Mouse (Mus musculus) MEL (cell line): ENCODE measurements around the gene Spen. TPM values are rescaled to one million over a fixed set of nuclear protein-coding genes. Genes with fewer than 3 reads are reported as not detected.
"Not testable (repeated sequence)": the region's sequence is repeated elsewhere in the genome, so short reads cannot be mapped to it uniquely, and the experiment has no call there.

Experiments
- DNase-seq: peaks from one replicate; pipeline ENCODE4 v3.0.0; 2011; ENCODE audit warnings: low read depth, low spot score
- H3K27ac ChIP-seq: 2 replicates; pipeline ENCODE4 v1.5.1; 2012; ENCODE audit warnings: low read depth, mild to moderate bottlenecking, control low read depth, low read length, moderate library complexity; ENCODE audit not compliant: control insufficient read depth
- H3K27me3 ChIP-seq, 2 experiments: fragments of 150-350 bp in 1 of 2; sonication (generic) in 1 of 2; 2 replicates each; pipeline ENCODE4 v1.6.1; 2012; ENCODE audit warnings: low read length in 2 of 2, mild to moderate bottlenecking in 2 of 2, improper control_type of control experiment in 1 of 2, moderate library complexity in 1 of 2; ENCODE audit not compliant: insufficient read depth in 2 of 2, control insufficient read depth in 1 of 2
- H3K36me3 ChIP-seq, 2 experiments: 2 replicates each; pipeline ENCODE4 v1.6.1; 2012 to 2014; ENCODE audit warnings: low read length in 2 of 2, improper control_type of control experiment in 1 of 2, inconsistent platforms in 1 of 2, mild to moderate bottlenecking in 1 of 2; ENCODE audit not compliant: insufficient read depth in 2 of 2, control insufficient read depth in 1 of 2
- H3K4me1 ChIP-seq, 2 experiments: fragments of 150-350 bp in 1 of 2; sonication (generic) in 1 of 2; 2 replicates each; pipeline ENCODE4 v1.6.1; 2012; ENCODE audit warnings: low read length in 2 of 2, improper control_type of control experiment in 1 of 2, mild to moderate bottlenecking in 1 of 2; ENCODE audit not compliant: insufficient read depth in 2 of 2, control insufficient read depth in 1 of 2
- H3K4me3 ChIP-seq, 2 experiments: fragments of 150-350 bp in 1 of 2; sonication (generic) in 1 of 2; 2 replicates each; pipeline ENCODE4 v1.5.1; 2012; ENCODE audit warnings: low read depth in 2 of 2, low read length in 2 of 2, mild to moderate bottlenecking in 2 of 2, moderate library complexity in 2 of 2, control low read depth in 1 of 2, improper control_type of control experiment in 1 of 2; ENCODE audit not compliant: control insufficient read depth in 1 of 2, insufficient read depth in 1 of 2
- H3K79me2 ChIP-seq: 2 replicates; pipeline ENCODE4 v1.6.1; 2012; ENCODE audit warnings: mild to moderate bottlenecking, low read length, moderate library complexity; ENCODE audit not compliant: control insufficient read depth, poor library complexity, insufficient read depth
- H3K9ac ChIP-seq: 2 replicates; pipeline ENCODE4 v1.6.1; 2012; ENCODE audit warnings: low read depth, mild to moderate bottlenecking, control low read depth, low read length, moderate library complexity; ENCODE audit not compliant: control insufficient read depth, poor library complexity, severe bottlenecking
- H3K9me3 ChIP-seq: fragments of 150-350 bp; sonication (generic); replicated peaks from 2 replicates; pipeline ENCODE4 v1.6.1; 2012; ENCODE audit warnings: mild to moderate bottlenecking, low read length, improper control_type of control experiment, moderate library complexity; ENCODE audit not compliant: insufficient read depth
- BHLHE40 ChIP-seq: IDR thresholded peaks from 2 replicates; pipeline ENCODE4 v1.6.1; 2012; ENCODE audit warnings: low read depth, mild to moderate bottlenecking, inconsistent platforms, low read length, improper control_type of control experiment, borderline replicate concordance
- CHD2 ChIP-seq: IDR thresholded peaks from 2 replicates; pipeline ENCODE4 v1.6.1; 2011; ENCODE audit warnings: low read length, improper control_type of control experiment
- ELF1 ChIP-seq: IDR thresholded peaks from 2 replicates; pipeline ENCODE4 v1.6.1; 2014; ENCODE audit warnings: low read depth, mild to moderate bottlenecking, inconsistent platforms, low read length, improper control_type of control experiment, moderate library complexity
- EP300 ChIP-seq, 2 experiments: IDR thresholded peaks; 2 replicates each; pipeline ENCODE4 v1.6.1; 2011; ENCODE audit warnings: improper control_type of control experiment in 2 of 2, low read length in 2 of 2, low read depth in 1 of 2, mild to moderate bottlenecking in 1 of 2
- ETS1 ChIP-seq: IDR thresholded peaks from 2 replicates; pipeline ENCODE4 v1.6.1; 2012; ENCODE audit warnings: low read depth, mild to moderate bottlenecking, inconsistent platforms, low read length, improper control_type of control experiment, moderate library complexity
- GATA1 ChIP-seq: IDR thresholded peaks from 2 replicates; pipeline ENCODE4 v1.6.1; 2011; ENCODE audit warnings: low read depth, low read length, improper control_type of control experiment
- HCFC1 ChIP-seq: IDR thresholded peaks from 2 replicates; pipeline ENCODE4 v1.6.1; 2012; ENCODE audit warnings: low read depth, mild to moderate bottlenecking, inconsistent platforms, low read length, improper control_type of control experiment, moderate library complexity
- MAFK ChIP-seq: IDR thresholded peaks from 2 replicates; pipeline ENCODE4 v1.6.1; 2011; ENCODE audit warnings: low read depth, mild to moderate bottlenecking, low read length, improper control_type of control experiment, borderline replicate concordance
- MAX ChIP-seq: IDR thresholded peaks from 2 replicates; pipeline ENCODE4 v1.6.1; 2011; ENCODE audit warnings: low read length, improper control_type of control experiment
- MAZ ChIP-seq: IDR thresholded peaks from 2 replicates; pipeline ENCODE4 v1.6.1; 2012; ENCODE audit warnings: low read depth, mild to moderate bottlenecking, inconsistent platforms, low read length, improper control_type of control experiment
- MXI1 ChIP-seq: IDR thresholded peaks from 2 replicates; pipeline ENCODE4 v1.6.1; 2011; ENCODE audit warnings: mild to moderate bottlenecking, low read depth, low read length, improper control_type of control experiment
- POLR2A ChIP-seq, 2 experiments: IDR thresholded peaks; 2 replicates each; pipeline ENCODE4 v1.6.1; 2011 to 2012; ENCODE audit warnings: low read length in 2 of 2, mild to moderate bottlenecking in 2 of 2, control low read depth in 1 of 2, improper control_type of control experiment in 1 of 2, low read depth in 1 of 2, moderate library complexity in 1 of 2; ENCODE audit not compliant: control insufficient read depth in 1 of 2, insufficient read depth in 1 of 2, poor library complexity in 1 of 2
- POLR2AphosphoS5 ChIP-seq: IDR thresholded peaks from 2 replicates; pipeline ENCODE4 v1.6.1; 2012; ENCODE audit warnings: low read depth, borderline replicate concordance, mild to moderate bottlenecking, inconsistent platforms, low read length, moderate library complexity, mixed read lengths
- RCOR1 ChIP-seq: IDR thresholded peaks from 2 replicates; pipeline ENCODE4 v1.6.1; 2012; ENCODE audit warnings: low read depth, mild to moderate bottlenecking, inconsistent platforms, low read length, improper control_type of control experiment
- SMC3 ChIP-seq: IDR thresholded peaks from 2 replicates; pipeline ENCODE4 v1.6.1; 2011; ENCODE audit warnings: low read depth, low read length, improper control_type of control experiment
- TAL1 ChIP-seq: IDR thresholded peaks from 2 replicates; pipeline ENCODE4 v1.6.1; 2012; ENCODE audit warnings: mild to moderate bottlenecking, inconsistent platforms, low read length, moderate library complexity, mixed read lengths
- TCF12 ChIP-seq: IDR thresholded peaks from 2 replicates; pipeline ENCODE4 v1.6.1; 2014; ENCODE audit warnings: low read depth, mild to moderate bottlenecking, inconsistent platforms, low read length, improper control_type of control experiment, moderate library complexity
- UBTF ChIP-seq: IDR thresholded peaks from 2 replicates; pipeline ENCODE4 v1.6.1; 2012; ENCODE audit warnings: low read depth, mild to moderate bottlenecking, inconsistent platforms, low read length, improper control_type of control experiment, moderate library complexity, borderline replicate concordance; ENCODE audit not compliant: insufficient read depth
- ZC3H11A ChIP-seq: IDR thresholded peaks from 2 replicates; pipeline ENCODE4 v1.6.1; 2012; ENCODE audit warnings: low read depth, mild to moderate bottlenecking, inconsistent platforms, low read length, improper control_type of control experiment
- ZKSCAN1 ChIP-seq: IDR thresholded peaks from 2 replicates; pipeline ENCODE4 v1.6.1; 2012; ENCODE audit warnings: low read depth, mild to moderate bottlenecking, inconsistent platforms, low read length, improper control_type of control experiment, moderate library complexity
- ZNF384 ChIP-seq: IDR thresholded peaks from 2 replicates; pipeline ENCODE4 v1.6.1; 2012; ENCODE audit warnings: low read depth, mild to moderate bottlenecking, inconsistent platforms, low read length, improper control_type of control experiment
- polyA plus RNA-seq, 2 experiments: library from polyadenylated mRNA; stranded (reverse) in 1 of 2; unstranded in 1 of 2; fragments of >175 nt in 1 of 2; fragments of >200 nt in 1 of 2; gene quantifications; 2 replicates each; pipeline versions ENCODE4 v1.2.1 to v1.2.4; 2012; ENCODE audit warnings: low replicate concordance in 2 of 2, low read depth in 1 of 2; ENCODE audit not compliant: insufficient read length in 2 of 2, insufficient read depth in 1 of 2, missing spikeins in 1 of 2
- total RNA-seq: library from RNA; depleted of rRNA; stranded (reverse); fragments of 300-350 nt; gene quantifications from 2 replicates; pipeline ENCODE4 v1.2.3, GENCODE M21; 2012

The Spen gene
- total and polyA plus RNA-seq, 3 experiments, result 11.9 to 102 (median 46.9) TPM

DNA sequence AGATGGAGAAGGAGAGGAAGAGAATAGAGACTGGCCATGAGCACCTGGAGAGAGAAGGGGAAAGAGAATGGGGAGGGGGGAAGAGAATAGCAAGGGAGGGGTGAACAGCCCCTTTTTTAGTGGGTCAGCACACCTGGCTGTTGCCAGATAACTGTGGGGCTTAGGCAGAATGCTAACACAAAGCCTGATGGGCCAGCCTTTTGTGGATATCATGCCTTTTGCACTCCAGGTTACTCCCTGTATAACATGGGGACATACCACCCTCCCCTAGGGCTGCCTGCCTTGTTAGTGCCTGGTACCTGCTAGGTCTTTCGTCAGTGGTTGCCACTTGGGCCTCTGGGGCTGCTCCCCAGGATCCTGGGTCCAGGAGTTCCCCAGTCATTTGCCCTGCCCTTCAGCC is 32.4 kb upstream of the Spen start:
- TF ChIP-seq MAFK (no peak), MAZ (no peak), POLR2AphosphoS5 (no peak), ETS1 (no peak)
- Histone ChIP-seq H3K9ac (no peak overlapping the region), H3K79me2 (no peaks in the 10 kb centered on the region), H3K27me3 (peaks cover 2 to 5% of the 10 kb centered on the region in 2 experiments), H3K9me3 (no peaks in the 10 kb centered on the region), H3K27ac (no peak overlapping the region), H3K4me3 (no peak overlapping the region), H3K36me3 (no peaks in the 10 kb centered on the region), H3K4me1 (no peaks in the 10 kb centered on the region)
- DNase-seq, result no peak

DNA sequence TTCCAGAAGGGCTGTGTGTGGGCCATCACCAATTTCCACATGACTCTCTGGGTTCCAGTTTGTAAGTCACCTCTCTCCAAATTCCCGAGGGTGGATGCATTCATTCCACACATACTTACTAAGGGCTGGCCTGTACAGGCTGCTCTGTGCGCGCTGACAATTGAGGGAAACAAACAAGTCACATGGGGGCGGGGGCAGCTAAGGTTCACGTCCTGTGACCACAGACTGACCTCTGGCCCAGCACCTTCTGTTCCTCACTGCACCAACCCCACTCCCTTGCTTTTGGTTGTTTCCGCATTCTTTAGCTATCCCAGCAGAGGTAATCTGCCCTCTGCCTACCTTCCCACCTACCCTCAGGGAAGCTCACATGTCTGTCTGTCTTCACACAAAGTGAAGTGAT is 31.6 kb upstream of the Spen start:
- DNase-seq, result no peak
- H3K27ac ChIP-seq, result no peak overlapping the region
- no peak overlapping the region for H3K9ac ChIP-seq

DNA sequence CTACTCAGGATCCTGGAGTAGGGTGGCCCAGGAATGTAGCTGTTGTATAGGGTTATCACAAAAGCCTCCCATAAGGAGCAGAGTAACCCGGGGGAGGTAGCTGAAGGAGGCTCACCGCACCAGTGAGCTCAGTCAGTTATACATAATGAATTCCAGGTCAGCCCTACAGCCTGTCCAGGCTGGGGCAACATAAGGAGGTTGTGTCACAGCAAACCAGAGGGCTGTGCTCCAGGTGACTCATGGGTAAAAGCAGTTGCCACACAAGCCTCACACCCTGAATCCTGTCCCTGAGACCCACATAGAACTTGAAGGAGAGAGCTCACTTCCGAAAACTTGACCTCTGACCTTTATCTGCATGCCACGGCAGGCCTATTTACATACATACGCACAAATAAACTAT is 30.6 kb upstream of the Spen start:
- no peak for TF ChIP-seq UBTF
- no peak for TF ChIP-seq ZNF384
- no peak for TF ChIP-seq CHD2
- no peak for TF ChIP-seq ZKSCAN1
- no peak for TF ChIP-seq MXI1
- TF ChIP-seq RCOR1, result no peak
- no peak for TF ChIP-seq POLR2AphosphoS5
- no peak for TF ChIP-seq MAX
- TF ChIP-seq, all 39 proteins: peak for 0
- peaks cover 2 to 5% of the 10 kb centered on the region in 2 experiments for H3K27me3 ChIP-seq
- no peak for DNase-seq
- no peaks in the 10 kb centered on the region for H3K36me3 ChIP-seq
- H3K9me3 ChIP-seq, result no peaks in the 10 kb centered on the region
- no peak overlapping the region for H3K9ac ChIP-seq
- no peaks in the 10 kb centered on the region for H3K79me2 ChIP-seq
- H3K4me1 ChIP-seq, result 0 out of 4 replicates have a peak, but pooled peaks cover 0 to 4% of the 10 kb centered on the region in 2 experiments
- no peak overlapping the region for H3K4me3 ChIP-seq
- no peak overlapping the region for H3K27ac ChIP-seq

More for the DNA sequence above, 31.6 kb upstream of the Spen start:
- Histone ChIP-seq H3K79me2 (no peaks in the 10 kb centered on the region), H3K27me3 (peaks cover 2 to 5% of the 10 kb centered on the region in 2 experiments), H3K36me3 (no peaks in the 10 kb centered on the region), H3K9me3 (no peaks in the 10 kb centered on the region), H3K4me1 (no peaks in the 10 kb centered on the region), H3K4me3 (no peak overlapping the region)
- no peak for TF ChIP-seq GATA1
- no peak for TF ChIP-seq SMC3
- TF ChIP-seq MXI1, result no peak
- no peak for TF ChIP-seq TCF12
- TF ChIP-seq EP300 (IDR thresholded peaks at IDR 0.05; ENCODE audit: low read depth in 1 of 2, low read length in 2 of 2), result no peak
- TF ChIP-seq MAX, result no peak
- no peak for TF ChIP-seq BHLHE40
- TF ChIP-seq TAL1, result no peak
- no peak for TF ChIP-seq POLR2A (IDR thresholded peaks at IDR 0.05; ENCODE audit: control insufficient read depth in 1 of 2, insufficient read depth in 1 of 2, low read depth in 1 of 2, low read length in 2 of 2, poor library complexity in 1 of 2)
- TF ChIP-seq ZKSCAN1, result no peak
- no peak for TF ChIP-seq HCFC1
- TF ChIP-seq ELF1, result no peak
- no peak for TF ChIP-seq RCOR1
- no peak for TF ChIP-seq MAFK
- TF ChIP-seq POLR2AphosphoS5, result no peak
- TF ChIP-seq ZC3H11A, result no peak
- TF ChIP-seq, all 39 proteins: peak for 0

GRCm38 (mm10) chr4:141567174-141567573 is 28.8 kb upstream of the Spen start:
- not testable (repeated sequence) for DNase-seq, H3K27me3 ChIP-seq, H3K4me1 ChIP-seq, H3K4me3 ChIP-seq, H3K79me2 ChIP-seq, H3K36me3 ChIP-seq, H3K9me3 ChIP-seq, H3K9ac ChIP-seq, H3K27ac ChIP-seq
